Mouse (Mus musculus) testis, postnatal 10 days (tissue): ENCODE data around the gene Nek8.
"Not testable (repeated sequence)": the region's sequence is repeated elsewhere in the genome, so short reads cannot be mapped to it uniquely, and the experiment has no call there.

Experiments used
- DNase-seq: peaks from one replicate; pipeline ENCODE4 v3.0.0; 2021; ENCODE audit warnings: low spot score

Gene Nek8

GRCm38 (mm10) chr11:78140665-78141064, 35.8 kb downstream of the Nek8 start:
- no peak for DNase-seq

GRCm38 (mm10) chr11:78138023-78138422, 38.5 kb downstream of the Nek8 start:
- DNase-seq, result no peak

- no peak for DNase-seq
These were observed 38.9 kb downstream of the Nek8 start for GRCm38 (mm10) chr11:78137584-78137983.

- no peak for DNase-seq
These were observed 40.3 kb downstream of the Nek8 start for GRCm38 (mm10) chr11:78136132-78136531.

GRCm38 (mm10) chr11:78135314-78135713, 41.2 kb downstream of the Nek8 start:
- DNase-seq, result not testable (repeated sequence)

- DNase-seq, result no peak
These were observed 42.1 kb downstream of the Nek8 start for GRCm38 (mm10) chr11:78134344-78134743.

- no peak for DNase-seq
These were observed 42.6 kb downstream of the Nek8 start for GRCm38 (mm10) chr11:78133915-78134314.

GRCm38 (mm10) chr11:78129458-78129857, 47.0 kb downstream of the Nek8 start:
- DNase-seq, result no peak

- DNase-seq, result no peak
These were observed 49.7 kb downstream of the Nek8 start for GRCm38 (mm10) chr11:78126739-78127138.

- DNase-seq, result no peak
These were observed 50.8 kb downstream of the Nek8 start for GRCm38 (mm10) chr11:78125691-78126090.

- no peak for DNase-seq
These were observed 52.7 kb downstream of the Nek8 start for GRCm38 (mm10) chr11:78123782-78124181.

GRCm38 (mm10) chr11:78122815-78123214, 53.7 kb downstream of the Nek8 start:
- DNase-seq, result no peak

- no peak for DNase-seq
These were observed 55.3 kb downstream of the Nek8 start for GRCm38 (mm10) chr11:78121176-78121575.

GRCm38 (mm10) chr11:78119898-78120297, 56.6 kb downstream of the Nek8 start:
- no peak for DNase-seq

- DNase-seq, result no peak
These were observed 58.0 kb downstream of the Nek8 start for GRCm38 (mm10) chr11:78118467-78118866.

GRCm38 (mm10) chr11:78116146-78116410, 60.4 kb downstream of the Nek8 start:
- DNase-seq, result no peak
